In the genomic region with DNA sequence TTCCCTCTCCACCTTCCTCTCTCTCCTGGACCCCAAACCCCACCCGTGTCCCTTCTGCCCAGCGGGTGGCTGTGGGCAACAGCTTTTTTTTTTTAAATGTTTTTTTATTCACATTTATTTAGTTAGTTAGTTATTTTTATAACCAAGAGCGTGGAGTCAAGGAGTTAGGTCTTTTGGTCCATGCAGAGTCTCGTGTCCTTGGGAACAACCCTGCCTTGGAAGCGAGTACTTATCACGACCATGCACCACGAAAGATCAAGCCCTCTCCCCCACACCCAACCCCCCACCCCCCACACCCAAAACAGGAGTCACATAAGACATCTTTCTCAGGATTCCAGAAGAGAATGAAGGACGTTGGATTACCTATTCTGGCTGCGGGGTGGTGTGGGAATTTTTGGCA, we compare ENCODE assay signal across 33 mouse cellular contexts. TPM values are rescaled to one million over a fixed set of nuclear protein-coding genes. Genes with fewer than 3 reads are reported as not detected.
DNase-seq lines count a peak whose midpoint lies in the region; ATAC-seq and TF ChIP-seq lines count a peak whose summit lies in the region.
"Not testable (repeated sequence)": the region's sequence is repeated elsewhere in the genome, so short reads cannot be mapped to it uniquely, and the experiment has no call there.
"Had no signal": no experiment of that assay in that cellular context is flagged by ENCODE, and none has a peak within 500 bp of the region (broad histone marks: within the 10 kb centered on the region; RNA-seq: fewer than 3 reads in every experiment).

No protein-coding gene starts in this region.

- not testable (repeated sequence) for TF ChIP-seq POLR2A in kidney, adult 2 months (IDR thresholded peaks at IDR 0.05; ENCODE audit: low read depth, low read length)

- WGBS in heart, embryonic 16.5 days = 55% methylated on average over 8 of the region's 9 CpGs
- WGBS in kidney, adult 2 months = 52% methylated on average over 9 of the region's 9 CpGs
- WGBS in limb, embryonic 12.5 days = 55% methylated on average over 9 of the region's 9 CpGs
- WGBS in lung, embryonic 14.5 days = 51% methylated on average over 9 of the region's 9 CpGs

- H3K9me3 ChIP-seq in heart, embryonic 16.5 days (replicated peaks; ENCODE audit: control insufficient read depth, low read length); limb, embryonic 12.5 days; lung, embryonic 14.5 days (ENCODE audit: low read depth, low read length): not testable (repeated sequence)

- not testable (repeated sequence) for H3K27me3 ChIP-seq in heart, embryonic 16.5 days (ENCODE audit: control insufficient read depth, insufficient read depth, low read length); kidney, adult 2 months (replicated peaks; ENCODE audit: control insufficient read depth, insufficient read depth, low read length); limb, embryonic 12.5 days; lung, embryonic 14.5 days (ENCODE audit: insufficient read depth, low read length)

- TF ChIP-seq CTCF in kidney, adult 2 months (conservative IDR thresholded peaks at IDR 0.05; ENCODE audit: insufficient read depth, insufficient read length, low read depth, low read length); lung, embryonic 14.5 days (IDR thresholded peaks at IDR 0.05; ENCODE audit: low read depth): not testable (repeated sequence)

- H3K27ac ChIP-seq in heart, embryonic 16.5 days (ENCODE audit: low read length); kidney, adult 2 months (ENCODE audit: insufficient read depth, low read depth, low read length); limb, embryonic 12.5 days; lung, embryonic 14.5 days (ENCODE audit: low read depth): not testable (repeated sequence)

- H3K9ac ChIP-seq in heart, embryonic 16.5 days (ENCODE audit: low read length); limb, embryonic 12.5 days (replicated peaks); lung, embryonic 14.5 days: not testable (repeated sequence)

- not testable (repeated sequence) for H3K4me3 ChIP-seq in heart, embryonic 16.5 days (ENCODE audit: low read length); kidney, adult 2 months (ENCODE audit: insufficient read depth, low read depth, low read length); limb, embryonic 12.5 days (replicated peaks); lung, embryonic 14.5 days (ENCODE audit: low read depth, low read length)

- not testable (repeated sequence) for ATAC-seq in heart, embryonic 16.5 days (replicated peaks; ENCODE audit: extremely low read depth, insufficient read depth, low FRiP score); limb, embryonic 12.5 days (ENCODE audit: insufficient number of reproducible peaks, insufficient read depth, low FRiP score, low TSS enrichment, low read depth); lung, embryonic 14.5 days (ENCODE audit: insufficient read depth)

- H3K4me1 ChIP-seq in heart, embryonic 16.5 days (ENCODE audit: control insufficient read depth, insufficient read depth, low read length); kidney, adult 2 months (ENCODE audit: control insufficient read depth, insufficient read depth, low read length); limb, embryonic 12.5 days (replicated peaks); lung, embryonic 14.5 days (ENCODE audit: insufficient read depth): not testable (repeated sequence)

- not testable (repeated sequence) for H3K36me3 ChIP-seq in heart, embryonic 16.5 days (ENCODE audit: control insufficient read depth, insufficient read depth); kidney, adult 2 months (ENCODE audit: control insufficient read depth, insufficient read depth, low read length); limb, embryonic 12.5 days; lung, embryonic 14.5 days (ENCODE audit: insufficient read depth)

- H3K4me2 ChIP-seq in heart, embryonic 16.5 days (ENCODE audit: low read depth, low read length) = peak overlapping the region; percentile 52; the same call in 1 of the 2 replicates
- H3K4me2 ChIP-seq in limb, embryonic 12.5 days = 0 out of 2 replicates have a peak overlapping the region, but pooled peaks have one; percentile 45
- peak overlapping the region; percentile 43; the same call in 1 of the 2 replicates for H3K4me2 ChIP-seq in lung, embryonic 14.5 days

- DNase-seq in cerebellum, adult 8-10 months = peak; percentile 33
- DNase-seq in heart, adult 18-20 months = peak; percentile 20 to 25
- DNase-seq in kidney, adult 2 months = peak; percentile 19
- DNase-seq in lung, embryonic 14.5 days = not testable (repeated sequence)
- peak; percentile 24 for DNase-seq in thymus, postnatal 25 days

RNA-seq across cellular contexts. Expression of a gene that starts 2.4 kb away (rescaled TPM):
- total RNA-seq in heart, adult 18-20 months (2021) = not detected
- 0.25 TPM in 2 replicates for polyA plus RNA-seq in heart, embryonic 16.5 days (2015; fragmentation: Nextera tagmentation; extraction: Ambion mirVana)
- 0.10 TPM in 1 of 2 replicates, not detected in the other for polyA plus RNA-seq in kidney, adult 2 months (2012; rRNA removed)
- 0.41 and 0.81 TPM in 2 replicates for polyA plus RNA-seq in limb, embryonic 12.5 days (2016; fragmentation: Nextera tagmentation; extraction: Ambion mirVana)
- 0.27 and 0.33 TPM in 2 replicates for polyA plus RNA-seq in lung, embryonic 14.5 days (2014; fragmentation: Nextera tagmentation; extraction: Ambion mirVana)
- total RNA-seq: adrenal gland, adult 2 months; adrenal gland, postnatal 4 days; ES-E14; forebrain, postnatal 0 days; gastrocnemius, adult 8-10 months; gastrocnemius, postnatal 4 days; heart, postnatal 25 days; hindbrain, postnatal 0 days; layer of hippocampus, adult 8-10 months; layer of hippocampus, postnatal 36 days; left cerebral cortex, postnatal 4 days; midbrain, postnatal 0 days had no signal
- polyA plus RNA-seq: adrenal gland, adult 2 months; cortical plate, adult 2 months; forebrain, postnatal 0 days; hindbrain, postnatal 0 days; liver, postnatal 0 days; midbrain, postnatal 0 days; myocyte had no signal

RNA-seq across cellular contexts. Expression of a gene that starts 7.7 kb away (rescaled TPM):
- total RNA-seq in heart, adult 18-20 months (2021) = not detected
- polyA plus RNA-seq in heart, embryonic 16.5 days (2015; fragmentation: Nextera tagmentation; extraction: Ambion mirVana) = not detected in 2 replicates
- not detected in 2 replicates for polyA plus RNA-seq in kidney, adult 2 months (2012; rRNA removed)
- not detected in 2 replicates for polyA plus RNA-seq in limb, embryonic 12.5 days (2016; fragmentation: Nextera tagmentation; extraction: Ambion mirVana)
- not detected in 2 replicates for polyA plus RNA-seq in lung, embryonic 14.5 days (2014; fragmentation: Nextera tagmentation; extraction: Ambion mirVana)
- total RNA-seq: adrenal gland, adult 2 months; adrenal gland, postnatal 4 days; ES-E14; forebrain, postnatal 0 days; gastrocnemius, adult 8-10 months; gastrocnemius, postnatal 4 days; heart, postnatal 25 days; hindbrain, postnatal 0 days; layer of hippocampus, adult 8-10 months; layer of hippocampus, postnatal 36 days; left cerebral cortex, postnatal 4 days; midbrain, postnatal 0 days had no signal
- polyA plus RNA-seq: activated CD4-positive, CD25-positive, alpha-beta regulatory T cell, adult 4 months; adrenal gland, adult 2 months; cortical plate, adult 2 months; embryonic facial prominence, embryonic 15.5 days; forebrain, embryonic 12.5 days; forebrain, postnatal 0 days; hindbrain, embryonic 12.5 days; hindbrain, postnatal 0 days; intestine, embryonic 15.5 days; kidney, embryonic 14.5 days; liver, postnatal 0 days; lung, postnatal 0 days; midbrain, embryonic 12.5 days; midbrain, postnatal 0 days; myocyte; neural tube, embryonic 12.5 days; thymus, postnatal 0 days had no signal

RNA-seq across cellular contexts. Expression of a gene that starts 11.3 kb away (rescaled TPM):
- not detected for total RNA-seq in heart, adult 18-20 months (2021)
- 0.39 and 0.45 TPM in 2 replicates for polyA plus RNA-seq in heart, embryonic 16.5 days (2015; fragmentation: Nextera tagmentation; extraction: Ambion mirVana)
- not detected in 2 replicates for polyA plus RNA-seq in kidney, adult 2 months (2012; rRNA removed)
- 0.66 and 0.87 TPM in 2 replicates for polyA plus RNA-seq in limb, embryonic 12.5 days (2016; fragmentation: Nextera tagmentation; extraction: Ambion mirVana)
- polyA plus RNA-seq in lung, embryonic 14.5 days (2014; fragmentation: Nextera tagmentation; extraction: Ambion mirVana) = 0.60 TPM in 1 of 2 replicates, not detected in the other
- total RNA-seq: adrenal gland, adult 2 months; adrenal gland, postnatal 4 days; ES-E14; forebrain, postnatal 0 days; gastrocnemius, adult 8-10 months; gastrocnemius, postnatal 4 days; heart, postnatal 25 days; hindbrain, postnatal 0 days; layer of hippocampus, adult 8-10 months; layer of hippocampus, postnatal 36 days; left cerebral cortex, postnatal 4 days; midbrain, postnatal 0 days had no signal
- polyA plus RNA-seq: activated CD4-positive, CD25-positive, alpha-beta regulatory T cell, adult 4 months; adrenal gland, adult 2 months; cortical plate, adult 2 months; forebrain, embryonic 12.5 days; forebrain, postnatal 0 days; heart, embryonic 10.5 days; hindbrain, embryonic 12.5 days; hindbrain, postnatal 0 days; intestine, embryonic 15.5 days; liver, postnatal 0 days; lung, postnatal 0 days; midbrain, embryonic 12.5 days; midbrain, postnatal 0 days had no signal

RNA-seq across cellular contexts. Expression of a gene that starts 14.4 kb away (rescaled TPM):
- not detected for total RNA-seq in heart, adult 18-20 months (2021)
- not detected in 2 replicates for polyA plus RNA-seq in heart, embryonic 16.5 days (2015; fragmentation: Nextera tagmentation; extraction: Ambion mirVana)
- polyA plus RNA-seq in kidney, adult 2 months (2012; rRNA removed) = not detected in 2 replicates
- not detected in 2 replicates for polyA plus RNA-seq in limb, embryonic 12.5 days (2016; fragmentation: Nextera tagmentation; extraction: Ambion mirVana)
- polyA plus RNA-seq in lung, embryonic 14.5 days (2014; fragmentation: Nextera tagmentation; extraction: Ambion mirVana) = not detected in 2 replicates
- total RNA-seq: adrenal gland, adult 2 months; adrenal gland, postnatal 4 days; ES-E14; forebrain, postnatal 0 days; gastrocnemius, adult 8-10 months; gastrocnemius, postnatal 4 days; heart, postnatal 25 days; hindbrain, postnatal 0 days; layer of hippocampus, adult 8-10 months; layer of hippocampus, postnatal 36 days; left cerebral cortex, postnatal 4 days; midbrain, postnatal 0 days had no signal
- polyA plus RNA-seq: activated CD4-positive, CD25-positive, alpha-beta regulatory T cell, adult 4 months; adrenal gland, adult 2 months; cortical plate, adult 2 months; embryonic facial prominence, embryonic 15.5 days; forebrain, embryonic 12.5 days; forebrain, postnatal 0 days; heart, embryonic 10.5 days; hindbrain, embryonic 12.5 days; hindbrain, postnatal 0 days; intestine, embryonic 15.5 days; kidney, embryonic 14.5 days; liver, postnatal 0 days; lung, postnatal 0 days; midbrain, embryonic 12.5 days; midbrain, postnatal 0 days; myocyte; neural tube, embryonic 12.5 days; thymus, postnatal 0 days had no signal

RNA-seq across cellular contexts. Expression of a gene that starts 17.3 kb away (rescaled TPM):
- not detected for total RNA-seq in heart, adult 18-20 months (2021)
- polyA plus RNA-seq in heart, embryonic 16.5 days (2015; fragmentation: Nextera tagmentation; extraction: Ambion mirVana) = not detected in 2 replicates
- polyA plus RNA-seq in kidney, adult 2 months (2012; rRNA removed) = not detected in 2 replicates
- polyA plus RNA-seq in limb, embryonic 12.5 days (2016; fragmentation: Nextera tagmentation; extraction: Ambion mirVana) = 0.40 TPM in 1 of 2 replicates, not detected in the other
- polyA plus RNA-seq in lung, embryonic 14.5 days (2014; fragmentation: Nextera tagmentation; extraction: Ambion mirVana) = not detected in 2 replicates
- total RNA-seq: adrenal gland, adult 2 months; adrenal gland, postnatal 4 days; ES-E14; forebrain, postnatal 0 days; gastrocnemius, adult 8-10 months; gastrocnemius, postnatal 4 days; heart, postnatal 25 days; hindbrain, postnatal 0 days; layer of hippocampus, adult 8-10 months; layer of hippocampus, postnatal 36 days; left cerebral cortex, postnatal 4 days; midbrain, postnatal 0 days had no signal
- polyA plus RNA-seq: activated CD4-positive, CD25-positive, alpha-beta regulatory T cell, adult 4 months; adrenal gland, adult 2 months; cortical plate, adult 2 months; embryonic facial prominence, embryonic 15.5 days; forebrain, embryonic 12.5 days; forebrain, postnatal 0 days; heart, embryonic 10.5 days; hindbrain, embryonic 12.5 days; hindbrain, postnatal 0 days; intestine, embryonic 15.5 days; kidney, embryonic 14.5 days; liver, postnatal 0 days; lung, postnatal 0 days; midbrain, postnatal 0 days; neural tube, embryonic 12.5 days; thymus, postnatal 0 days had no signal
